Mouse (Mus musculus) lung, adult 18-20 months (tissue): ENCODE results near the gene Icmt.

ENCODE experiments used
- DNase-seq, 2 experiments: peaks; one replicate each; pipeline ENCODE4 v3.0.0; 2022; ENCODE audit warnings: mixed read lengths in 2 of 2

Gene Icmt

GRCm38 (mm10) chr4:152296874-152297861, at the start of gene Icmt:
Icmt (plus strand) TSS chr4:152297227.
- peak; percentile 99 to 100 for DNase-seq

GRCm38 (mm10) chr4:152250615-152251014, 46.4 kb upstream of the Icmt start:
- DNase-seq = no peak

- DNase-seq = no peak
Observed at GRCm38 (mm10) chr4:152253183-152253759, 43.8 kb upstream of the Icmt start.

GRCm38 (mm10) chr4:152257070-152257469, 40.0 kb upstream of the Icmt start:
- DNase-seq = peak; percentile 57 to 66

GRCm38 (mm10) chr4:152260451-152260850, 36.6 kb upstream of the Icmt start:
- DNase-seq = no peak

GRCm38 (mm10) chr4:152262187-152262586, 34.8 kb upstream of the Icmt start:
- no peak for DNase-seq

GRCm38 (mm10) chr4:152263089-152263488, 33.9 kb upstream of the Icmt start:
- no peak for DNase-seq

GRCm38 (mm10) chr4:152263512-152264176, 33.4 kb upstream of the Icmt start:
- DNase-seq = no peak

GRCm38 (mm10) chr4:152264177-152264530, 32.9 kb upstream of the Icmt start:
- no peak for DNase-seq

- no peak for DNase-seq
Observed at GRCm38 (mm10) chr4:152264867-152265568, 32.0 kb upstream of the Icmt start.

- DNase-seq = no peak
Observed at GRCm38 (mm10) chr4:152265791-152266190, 31.2 kb upstream of the Icmt start.

GRCm38 (mm10) chr4:152266236-152266895, 30.7 kb upstream of the Icmt start:
- DNase-seq = no peak

GRCm38 (mm10) chr4:152267748-152268369, 29.2 kb upstream of the Icmt start:
- peak; percentile 50 to 64 for DNase-seq

GRCm38 (mm10) chr4:152269967-152270366, 27.1 kb upstream of the Icmt start:
- DNase-seq = no peak

- no peak for DNase-seq
Observed at GRCm38 (mm10) chr4:152270599-152270998, 26.4 kb upstream of the Icmt start.

- no peak for DNase-seq
Observed at GRCm38 (mm10) chr4:152271334-152271733, 25.7 kb upstream of the Icmt start.

GRCm38 (mm10) chr4:152272006-152272405, 25.0 kb upstream of the Icmt start:
- no peak for DNase-seq

- peak; percentile 38 to 54 for DNase-seq
Observed at GRCm38 (mm10) chr4:152272449-152273049, 24.5 kb upstream of the Icmt start.

GRCm38 (mm10) chr4:152273191-152273590, 23.8 kb upstream of the Icmt start:
- DNase-seq = no peak

- DNase-seq = no peak
Observed at GRCm38 (mm10) chr4:152273621-152274236, 23.3 kb upstream of the Icmt start, which contains the start of gene Gpr153. Gpr153 (plus strand) TSS chr4:152274232.

- peak; percentile 29 to 67 for DNase-seq
Observed at GRCm38 (mm10) chr4:152274681-152275131, 22.3 kb upstream of the Icmt start.
